Mouse (Mus musculus) cerebellum, adult 2 months (tissue): ENCODE results near the gene Bcl11b.

Source experiments
- CTCF ChIP-seq: fragments of 200-500 bp; IDR thresholded peaks from 2 replicates; pipeline ENCODE4 v1.5.1; 2011; ENCODE audit warnings: low read depth, mild to moderate bottlenecking, control low read depth, low read length, moderate library complexity, borderline replicate concordance; ENCODE audit not compliant: insufficient read depth
- POLR2A ChIP-seq: fragments of 200-500 bp; IDR thresholded peaks from 2 replicates; pipeline ENCODE4 v1.6.1; 2011; ENCODE audit warnings: low read length, control low read depth, borderline replicate concordance; ENCODE audit not compliant: insufficient read depth

GRCm38 (mm10) chr12:107971081-107971780 lies 32.2 kb downstream of the Bcl11b start:
- TF ChIP-seq CTCF: no peak
- no peak for TF ChIP-seq POLR2A
